Mouse (Mus musculus): Measurements from ENCODE around the gene Tap2.

GRCm38 (mm10) chr17:34201506-34202055, 1.7 kb upstream of the Tap2 start:
- TF ChIP-seq POLR2A (IDR thresholded peaks at IDR 0.05; ENCODE audit: borderline replicate concordance, insufficient read depth, low read length) (no peak), CTCF (IDR thresholded peaks at IDR 0.05; ENCODE audit: borderline replicate concordance, insufficient read depth, low read depth, low read length) (no peak)
